Mouse (Mus musculus): ENCODE results near the gene Bnc2. TPM values are rescaled to one million over a fixed set of nuclear protein-coding genes. Genes with fewer than 3 reads are reported as not detected.

Gene Bnc2
- polyA plus RNA-seq, 1 experiment, result 1.8 TPM

GRCm38 (mm10) chr4:84308226-84308862 lies 366.7 kb downstream of the Bnc2 start:
- no peak overlapping the region for H3K27ac ChIP-seq (ENCODE audit: control insufficient read depth, insufficient read depth, low read length)

GRCm38 (mm10) chr4:84306928-84307606 lies 368.0 kb downstream of the Bnc2 start:
- Histone ChIP-seq H3K27me3 (ENCODE audit: control insufficient read depth, insufficient read depth, low read length) (no peaks in the 10 kb centered on the region), H3K4me1 (replicated peaks; ENCODE audit: control insufficient read depth, insufficient read depth, low read length) (no peaks in the 10 kb centered on the region), H3K27ac (ENCODE audit: control insufficient read depth, insufficient read depth, low read length) (no peak overlapping the region), H3K36me3 (ENCODE audit: control insufficient read depth, insufficient read depth, low read length) (no peaks in the 10 kb centered on the region), H3K4me3 (ENCODE audit: control insufficient read depth, insufficient read depth, low read length) (no peak overlapping the region)
- no peak for DNase-seq
- 96% methylated on average over 9 of the region's 9 CpGs for WGBS
- TF ChIP-seq CTCF (IDR thresholded peaks at IDR 0.05; ENCODE audit: borderline replicate concordance, control insufficient read depth, extremely low read depth, insufficient read depth, low read length, poor library complexity) (no peak), POLR2A (IDR thresholded peaks at IDR 0.05; ENCODE audit: control insufficient read depth, extremely low read depth, insufficient read depth, low read length, poor library complexity) (no peak)

More at GRCm38 (mm10) chr4:84308226-84308862, 366.7 kb downstream of the Bnc2 start:
- Histone ChIP-seq H3K4me1 (replicated peaks; ENCODE audit: control insufficient read depth, insufficient read depth, low read length) (no peaks in the 10 kb centered on the region), H3K36me3 (ENCODE audit: control insufficient read depth, insufficient read depth, low read length) (no peaks in the 10 kb centered on the region), H3K4me3 (ENCODE audit: control insufficient read depth, insufficient read depth, low read length) (no peak overlapping the region), H3K27me3 (ENCODE audit: control insufficient read depth, insufficient read depth, low read length) (no peaks in the 10 kb centered on the region)
- no peak for DNase-seq
- TF ChIP-seq POLR2A (IDR thresholded peaks at IDR 0.05; ENCODE audit: control insufficient read depth, extremely low read depth, insufficient read depth, low read length, poor library complexity), result no peak
- TF ChIP-seq CTCF (IDR thresholded peaks at IDR 0.05; ENCODE audit: borderline replicate concordance, control insufficient read depth, extremely low read depth, insufficient read depth, low read length, poor library complexity), result no peak
- WGBS, result 14% methylated on average over 4 of the region's 4 CpGs

GRCm38 (mm10) chr4:84302949-84303348 lies 372.1 kb downstream of the Bnc2 start:
- 94% methylated on average over 3 of the region's 3 CpGs for WGBS
- H3K4me1 ChIP-seq (replicated peaks; ENCODE audit: control insufficient read depth, insufficient read depth, low read length), result no peaks in the 10 kb centered on the region
- TF ChIP-seq POLR2A (IDR thresholded peaks at IDR 0.05; ENCODE audit: control insufficient read depth, extremely low read depth, insufficient read depth, low read length, poor library complexity) (no peak), CTCF (IDR thresholded peaks at IDR 0.05; ENCODE audit: borderline replicate concordance, control insufficient read depth, extremely low read depth, insufficient read depth, low read length, poor library complexity) (no peak)
- no peak overlapping the region for H3K4me3 ChIP-seq (ENCODE audit: control insufficient read depth, insufficient read depth, low read length)
- no peaks in the 10 kb centered on the region for H3K36me3 ChIP-seq (ENCODE audit: control insufficient read depth, insufficient read depth, low read length)
- no peak for DNase-seq
- H3K27me3 ChIP-seq (ENCODE audit: control insufficient read depth, insufficient read depth, low read length), result no peaks in the 10 kb centered on the region
- H3K27ac ChIP-seq (ENCODE audit: control insufficient read depth, insufficient read depth, low read length), result no peak overlapping the region

GRCm38 (mm10) chr4:84285153-84285552 lies 389.9 kb downstream of the Bnc2 start:
- WGBS, result 100% methylated on average over 5 of the region's 5 CpGs
- no peaks in the 10 kb centered on the region for H3K4me1 ChIP-seq (replicated peaks; ENCODE audit: control insufficient read depth, insufficient read depth, low read length)
- no peak for DNase-seq
- no peaks in the 10 kb centered on the region for H3K27me3 ChIP-seq (ENCODE audit: control insufficient read depth, insufficient read depth, low read length)
- TF ChIP-seq POLR2A (IDR thresholded peaks at IDR 0.05; ENCODE audit: control insufficient read depth, extremely low read depth, insufficient read depth, low read length, poor library complexity) (no peak), CTCF (IDR thresholded peaks at IDR 0.05; ENCODE audit: borderline replicate concordance, control insufficient read depth, extremely low read depth, insufficient read depth, low read length, poor library complexity) (no peak)
- H3K4me3 ChIP-seq (ENCODE audit: control insufficient read depth, insufficient read depth, low read length), result no peak overlapping the region
- no peak overlapping the region for H3K27ac ChIP-seq (ENCODE audit: control insufficient read depth, insufficient read depth, low read length)
- H3K36me3 ChIP-seq (ENCODE audit: control insufficient read depth, insufficient read depth, low read length), result no peaks in the 10 kb centered on the region

- H3K27ac ChIP-seq (ENCODE audit: control insufficient read depth, insufficient read depth, low read length), result no peak overlapping the region
- no peak for DNase-seq
- H3K36me3 ChIP-seq (ENCODE audit: control insufficient read depth, insufficient read depth, low read length), result no peaks in the 10 kb centered on the region
- H3K4me1 ChIP-seq (replicated peaks; ENCODE audit: control insufficient read depth, insufficient read depth, low read length), result no peaks in the 10 kb centered on the region
- H3K27me3 ChIP-seq (ENCODE audit: control insufficient read depth, insufficient read depth, low read length), result no peaks in the 10 kb centered on the region
- no peak for TF ChIP-seq CTCF (IDR thresholded peaks at IDR 0.05; ENCODE audit: borderline replicate concordance, control insufficient read depth, extremely low read depth, insufficient read depth, low read length, poor library complexity)
- no peak for TF ChIP-seq POLR2A (IDR thresholded peaks at IDR 0.05; ENCODE audit: control insufficient read depth, extremely low read depth, insufficient read depth, low read length, poor library complexity)
- 87% methylated on average over 2 of the region's 2 CpGs for WGBS
- H3K4me3 ChIP-seq (ENCODE audit: control insufficient read depth, insufficient read depth, low read length), result no peak overlapping the region
Observed at GRCm38 (mm10) chr4:84282651-84283050, 392.4 kb downstream of the Bnc2 start.

- Histone ChIP-seq H3K4me3 (ENCODE audit: control insufficient read depth, insufficient read depth, low read length) (no peak overlapping the region), H3K36me3 (ENCODE audit: control insufficient read depth, insufficient read depth, low read length) (no peaks in the 10 kb centered on the region), H3K27me3 (ENCODE audit: control insufficient read depth, insufficient read depth, low read length) (no peaks in the 10 kb centered on the region), H3K4me1 (replicated peaks; ENCODE audit: control insufficient read depth, insufficient read depth, low read length) (no peaks in the 10 kb centered on the region), H3K27ac (ENCODE audit: control insufficient read depth, insufficient read depth, low read length) (no peak overlapping the region)
- no peak for DNase-seq
- WGBS, result 90% methylated on average over 6 of the region's 6 CpGs
- no peak for TF ChIP-seq CTCF (IDR thresholded peaks at IDR 0.05; ENCODE audit: borderline replicate concordance, control insufficient read depth, extremely low read depth, insufficient read depth, low read length, poor library complexity)
- TF ChIP-seq POLR2A (IDR thresholded peaks at IDR 0.05; ENCODE audit: control insufficient read depth, extremely low read depth, insufficient read depth, low read length, poor library complexity), result no peak
Observed at GRCm38 (mm10) chr4:84278156-84278555, 396.9 kb downstream of the Bnc2 start.

Measured in thymus, adult 2 months (tissue).